Comparison of ENCODE assay signal across 9 mouse cellular contexts in the genomic region with DNA sequence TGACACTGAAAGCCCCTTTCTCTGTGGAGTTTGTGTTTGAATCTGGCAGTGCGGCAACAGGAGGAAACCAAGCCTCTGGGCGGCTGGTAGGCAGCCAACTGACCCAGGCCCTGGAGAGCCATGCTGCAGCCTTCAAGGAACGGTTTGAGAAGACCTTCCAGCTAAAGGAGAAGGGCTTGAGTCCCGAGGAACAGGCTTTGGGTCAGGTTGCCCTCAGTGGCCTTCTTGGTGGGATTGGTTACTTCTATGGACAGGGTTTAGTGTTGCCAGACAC. TPM values are rescaled to one million over a fixed set of nuclear protein-coding genes. Genes with fewer than 3 reads are reported as not detected.
DNase-seq lines count a peak whose midpoint lies in the region; ATAC-seq lines count a peak whose summit lies in the region.
"Had no signal": no experiment of that assay in that cellular context is flagged by ENCODE, and none has a peak within 500 bp of the region (broad histone marks: within the 10 kb centered on the region; RNA-seq: fewer than 3 reads in every experiment).

No protein-coding gene starts in this region.

- no peaks in the 10 kb centered on the region for H3K9me3 ChIP-seq in kidney, embryonic 16.5 days (ENCODE audit: low read length)
- no peaks in the 10 kb centered on the region for H3K9me3 ChIP-seq in forebrain, embryonic 12.5 days
- H3K9me3 ChIP-seq in hindbrain, embryonic 15.5 days, result no peaks in the 10 kb centered on the region

- WGBS in kidney, embryonic 16.5 days, result 82% methylated on average over 4 of the region's 4 CpGs
- 91% methylated on average over 4 of the region's 4 CpGs for WGBS in forebrain, embryonic 12.5 days
- WGBS in hindbrain, embryonic 15.5 days, result 89% methylated on average over 4 of the region's 4 CpGs

- no peak overlapping the region for H3K4me3 ChIP-seq in kidney, embryonic 16.5 days (ENCODE audit: low read length)
- H3K4me3 ChIP-seq in forebrain, embryonic 12.5 days (replicated peaks), result peak overlapping the region; percentile 83; the same call in 1 of the 2 replicates
- H3K4me3 ChIP-seq in hindbrain, embryonic 15.5 days, result no peak overlapping the region

- no peak overlapping the region for H3K27ac ChIP-seq in kidney, embryonic 16.5 days (ENCODE audit: low read length)
- no peak overlapping the region for H3K27ac ChIP-seq in forebrain, embryonic 12.5 days
- H3K27ac ChIP-seq in hindbrain, embryonic 15.5 days (replicated peaks), result no peak overlapping the region

- H3K4me2 ChIP-seq in kidney, embryonic 16.5 days (replicated peaks; ENCODE audit: low read depth, low read length), result no peak overlapping the region
- H3K4me2 ChIP-seq in forebrain, embryonic 12.5 days, result peak overlapping the region; percentile 6; the same call in 1 of the 2 replicates
- peak overlapping the region; percentile 95; the same call in 1 of the 2 replicates for H3K4me2 ChIP-seq in hindbrain, embryonic 15.5 days

- peaks cover 17% of the 10 kb centered on the region for H3K36me3 ChIP-seq in kidney, embryonic 16.5 days (ENCODE audit: insufficient read depth, low read length)
- H3K36me3 ChIP-seq in forebrain, embryonic 12.5 days (replicated peaks), result peaks cover 29% of the 10 kb centered on the region
- peaks cover 22% of the 10 kb centered on the region for H3K36me3 ChIP-seq in hindbrain, embryonic 15.5 days

- H3K4me1 ChIP-seq in kidney, embryonic 16.5 days (ENCODE audit: insufficient read depth, low read length), result peaks cover 43% of the 10 kb centered on the region
- peaks cover 45% of the 10 kb centered on the region for H3K4me1 ChIP-seq in forebrain, embryonic 12.5 days
- H3K4me1 ChIP-seq in hindbrain, embryonic 15.5 days (replicated peaks), result peaks cover 52% of the 10 kb centered on the region

- no peaks in the 10 kb centered on the region for H3K27me3 ChIP-seq in kidney, embryonic 16.5 days (ENCODE audit: insufficient read depth, low read length)
- H3K27me3 ChIP-seq in forebrain, embryonic 12.5 days, result no peaks in the 10 kb centered on the region
- H3K27me3 ChIP-seq in hindbrain, embryonic 15.5 days, result no peaks in the 10 kb centered on the region

- no peak for DNase-seq in kidney, adult 11 months
- peak; percentile 7 for DNase-seq in naive thymus-derived CD4-positive, alpha-beta T cell, adult 2 months (ENCODE audit: low read depth)
- no peak for DNase-seq in thymus, postnatal 25 days
- no peak for DNase-seq in natural killer cell, adult 2 months (ENCODE audit: low spot score in 2 of 2)
- DNase-seq: gastrocnemius, postnatal 25 days had no signal

- 0 out of 2 replicates have a peak overlapping the region, but pooled peaks have one; percentile 69 for H3K9ac ChIP-seq in kidney, embryonic 16.5 days (replicated peaks; ENCODE audit: low read length)
- H3K9ac ChIP-seq in forebrain, embryonic 12.5 days, result no peak overlapping the region
- no peak overlapping the region for H3K9ac ChIP-seq in hindbrain, embryonic 15.5 days

- no peak for ATAC-seq in kidney, embryonic 16.5 days (ENCODE audit: low FRiP score, low TSS enrichment)
- ATAC-seq in forebrain, embryonic 12.5 days (ENCODE audit: low FRiP score), result no peak
- ATAC-seq in hindbrain, embryonic 15.5 days (ENCODE audit: low FRiP score, low read depth), result no peak
- ATAC-seq: activated CD4-positive, CD25-positive, alpha-beta regulatory T cell, adult 4 months had no signal

RNA-seq across cellular contexts. Expression of gene Mogs, which starts 1.8 kb away (rescaled TPM):
- polyA plus RNA-seq in kidney, embryonic 16.5 days (2015; fragmentation: Nextera tagmentation; extraction: Ambion mirVana), result 10.6 and 34.9 TPM in 2 replicates
- polyA plus RNA-seq in forebrain, embryonic 12.5 days (2016; fragmentation: Nextera tagmentation; extraction: Ambion mirVana), result 37.4 and 38.6 TPM in 2 replicates
- polyA plus RNA-seq in hindbrain, embryonic 15.5 days (2015; fragmentation: Nextera tagmentation; extraction: Ambion mirVana), result 22.8 and 27.2 TPM in 2 replicates

RNA-seq across cellular contexts. Expression of gene Wbp1, which starts 4.3 kb away (rescaled TPM):
- 159 and 160 TPM in 2 replicates for polyA plus RNA-seq in kidney, embryonic 16.5 days (2015; fragmentation: Nextera tagmentation; extraction: Ambion mirVana)
- polyA plus RNA-seq in forebrain, embryonic 12.5 days (2016; fragmentation: Nextera tagmentation; extraction: Ambion mirVana), result 202 and 219 TPM in 2 replicates
- 155 and 161 TPM in 2 replicates for polyA plus RNA-seq in hindbrain, embryonic 15.5 days (2015; fragmentation: Nextera tagmentation; extraction: Ambion mirVana)

RNA-seq across cellular contexts. Expression of gene Ino80b, which starts 8.1 kb away (rescaled TPM):
- polyA plus RNA-seq in kidney, embryonic 16.5 days (2015; fragmentation: Nextera tagmentation; extraction: Ambion mirVana), result 14.2 TPM in 2 replicates
- 19.0 and 20.6 TPM in 2 replicates for polyA plus RNA-seq in forebrain, embryonic 12.5 days (2016; fragmentation: Nextera tagmentation; extraction: Ambion mirVana)
- 13.8 and 16.3 TPM in 2 replicates for polyA plus RNA-seq in hindbrain, embryonic 15.5 days (2015; fragmentation: Nextera tagmentation; extraction: Ambion mirVana)

RNA-seq across cellular contexts. Expression of gene Mrpl53, which starts 8.3 kb away (rescaled TPM):
- 131 and 143 TPM in 2 replicates for polyA plus RNA-seq in kidney, embryonic 16.5 days (2015; fragmentation: Nextera tagmentation; extraction: Ambion mirVana)
- polyA plus RNA-seq in forebrain, embryonic 12.5 days (2016; fragmentation: Nextera tagmentation; extraction: Ambion mirVana), result 117 TPM in 2 replicates
- polyA plus RNA-seq in hindbrain, embryonic 15.5 days (2015; fragmentation: Nextera tagmentation; extraction: Ambion mirVana), result 113 and 124 TPM in 2 replicates

RNA-seq across cellular contexts. Expression of gene Gm42688, which starts 15.7 kb away (rescaled TPM):
- 2.8 and 3.3 TPM in 2 replicates for polyA plus RNA-seq in kidney, embryonic 16.5 days (2015; fragmentation: Nextera tagmentation; extraction: Ambion mirVana)
- polyA plus RNA-seq in forebrain, embryonic 12.5 days (2016; fragmentation: Nextera tagmentation; extraction: Ambion mirVana), result 3.4 and 3.7 TPM in 2 replicates
- 5.5 and 6.0 TPM in 2 replicates for polyA plus RNA-seq in hindbrain, embryonic 15.5 days (2015; fragmentation: Nextera tagmentation; extraction: Ambion mirVana)
